In the genomic region with DNA sequence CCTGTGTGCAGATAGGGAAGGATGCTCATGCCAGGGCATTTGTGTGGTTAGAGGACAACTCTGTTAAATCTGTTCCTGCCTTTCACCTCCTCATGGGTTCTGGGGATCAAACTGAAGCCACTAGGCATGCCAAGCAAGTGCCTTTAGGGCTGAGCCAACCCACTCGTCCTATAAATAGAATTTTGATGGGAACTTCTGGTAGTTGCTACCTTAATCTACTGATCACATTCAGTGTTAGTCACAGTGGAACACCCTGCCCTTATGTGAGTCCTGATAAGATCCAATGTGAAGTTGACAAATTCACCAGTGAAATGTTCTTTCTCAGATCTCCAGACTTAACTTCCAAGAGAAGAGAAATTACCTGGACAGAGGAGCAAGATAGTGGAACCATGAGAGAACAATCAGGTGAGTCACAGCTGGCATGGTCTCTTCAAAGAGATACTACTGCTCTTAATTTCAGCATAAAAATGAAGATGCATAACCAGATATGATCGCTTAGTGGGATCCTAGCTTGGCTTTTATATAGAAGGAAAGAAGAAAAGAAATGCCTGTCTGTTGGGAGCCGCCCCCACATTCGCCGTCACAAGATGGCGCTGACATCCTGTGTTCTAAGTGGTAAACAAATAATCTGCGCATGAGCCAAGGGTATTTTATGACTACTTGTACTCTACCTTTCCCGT, we compare ENCODE assay signal across 10 mouse cellular contexts.
A peak's percentile ranks its signal among the peaks of the same experiment; 100 is the strongest.
DNase-seq lines count a peak whose midpoint lies in the region; ATAC-seq and TF ChIP-seq lines count a peak whose summit lies in the region.
"Had no signal": no experiment of that assay in that cellular context is flagged by ENCODE, and none has a peak within 500 bp of the region (broad histone marks: within the 10 kb centered on the region; RNA-seq: fewer than 3 reads in every experiment).

No protein-coding gene starts in this region.

- no peak for ATAC-seq in cerebellum, adult (ENCODE audit: insufficient number of reproducible peaks, low FRiP score, low TSS enrichment)
- no peak for ATAC-seq in liver, postnatal 0 days
- ATAC-seq in liver, embryonic 11.5 days (replicated peaks; ENCODE audit: low FRiP score), result no peak

- no peak overlapping the region for H3K4me3 ChIP-seq in liver, postnatal 0 days (ENCODE audit: low read depth, low read length)
- H3K4me3 ChIP-seq in liver, embryonic 11.5 days (ENCODE audit: low read depth, low read length), result no peak overlapping the region
- H3K4me3 ChIP-seq: hindbrain, embryonic 10.5 days had no signal

- H3K4me1 ChIP-seq in liver, postnatal 0 days (ENCODE audit: insufficient read depth), result no peaks in the 10 kb centered on the region
- no peaks in the 10 kb centered on the region for H3K4me1 ChIP-seq in liver, embryonic 11.5 days (replicated peaks; ENCODE audit: control insufficient read depth, insufficient read depth, low read length)
- H3K4me1 ChIP-seq: hindbrain, embryonic 10.5 days had no signal

- H3K27ac ChIP-seq in liver, postnatal 0 days (ENCODE audit: low read depth), result peak overlapping the region; percentile 50; the same call in 1 of the 2 replicates
- H3K27ac ChIP-seq in liver, embryonic 11.5 days (ENCODE audit: low read depth, low read length), result no peak overlapping the region
- H3K27ac ChIP-seq: hindbrain, embryonic 10.5 days had no signal

- no peaks in the 10 kb centered on the region for H3K36me3 ChIP-seq in liver, postnatal 0 days (replicated peaks; ENCODE audit: insufficient read depth, low read length)
- H3K36me3 ChIP-seq in liver, embryonic 11.5 days (ENCODE audit: control insufficient read depth, insufficient read depth, low read length), result no peaks in the 10 kb centered on the region
- H3K36me3 ChIP-seq: hindbrain, embryonic 10.5 days had no signal

- 84% methylated on average over 6 of the region's 8 CpGs for WGBS in liver, postnatal 0 days (ENCODE audit: insufficient replicate concordance)
- WGBS in liver, embryonic 11.5 days, result 87% methylated on average over 7 of the region's 8 CpGs

- TF ChIP-seq CTCF in liver, postnatal 0 days (IDR thresholded peaks at IDR 0.05; ENCODE audit: low read depth), result no peak

- no peak overlapping the region for H3K9ac ChIP-seq in liver, postnatal 0 days (replicated peaks)
- H3K9ac ChIP-seq in liver, embryonic 11.5 days (ENCODE audit: low read depth, low read length), result no peak overlapping the region

- H3K4me2 ChIP-seq in liver, postnatal 0 days (ENCODE audit: low read depth, low read length), result no peak overlapping the region
- H3K4me2 ChIP-seq in liver, embryonic 11.5 days, result no peak overlapping the region

- no peaks in the 10 kb centered on the region for H3K27me3 ChIP-seq in liver, postnatal 0 days (ENCODE audit: insufficient read depth, low read length)
- no peaks in the 10 kb centered on the region for H3K27me3 ChIP-seq in liver, embryonic 11.5 days (replicated peaks; ENCODE audit: control insufficient read depth, insufficient read depth, low read length)

- no peak for TF ChIP-seq EP300 in liver, postnatal 0 days (IDR thresholded peaks at IDR 0.05; ENCODE audit: low read depth)

- peak; percentile 33 for DNase-seq in cerebellum, adult 11 months
- no peak for DNase-seq in liver, postnatal 0 days
- DNase-seq in liver, embryonic 11.5 days (ENCODE audit: low spot score), result no peak
- peak; percentile 74 for DNase-seq in induced T-regulatory cell, adult 2 months (ENCODE audit: low read depth)
- DNase-seq in natural killer cell, adult 2 months (ENCODE audit: low spot score in 2 of 2), result peak; percentile 47 to 59
- DNase-seq in urinary bladder, postnatal 36 days (ENCODE audit: low spot score in 2 of 2), result no peak
- no peak for DNase-seq in adrenal gland, postnatal 14 days
- DNase-seq: midbrain, embryonic 14.5 days had no signal

- no peaks in the 10 kb centered on the region for H3K9me3 ChIP-seq in liver, postnatal 0 days (ENCODE audit: low read length)
- H3K9me3 ChIP-seq in liver, embryonic 11.5 days (ENCODE audit: control insufficient read depth, low read length), result no peaks in the 10 kb centered on the region

Comparison
In these comparisons a context has a peak if more than half of its experiments do, and no peak if none do; other contexts are left out.
1. DNase-seq: peak in cerebellum, adult 11 months (single experiment), induced T-regulatory cell, adult 2 months (single experiment) and natural killer cell, adult 2 months (2 of 2); none in liver, postnatal 0 days (single experiment), liver, embryonic 11.5 days (single experiment), urinary bladder, postnatal 36 days (0 of 2) and adrenal gland, postnatal 14 days (single experiment).